Mouse (Mus musculus) frontal cortex, adult 2 months (tissue): ENCODE data around the gene Olfr1394. TPM values are rescaled to one million over a fixed set of nuclear protein-coding genes. Genes with fewer than 3 reads are reported as not detected.
A peak's percentile ranks its signal among the peaks of the same experiment; 100 is the strongest.
"Not testable (repeated sequence)": the region's sequence is repeated elsewhere in the genome, so short reads cannot be mapped to it uniquely, and the experiment has no call there.

Experiments
- DNase-seq, 2 experiments: peaks; one replicate each; pipeline ENCODE4 v3.0.0; 2022; ENCODE audit warnings: low spot score in 1 of 2; ENCODE audit errors: extremely low spot score in 1 of 2
- polyA plus RNA-seq: library from polyadenylated mRNA; depleted of rRNA; stranded (reverse); fragments of >200 nt; gene quantifications from 2 replicates; pipeline ENCODE4 v1.2.3, GENCODE M21; 2012; rRNA removed

The Olfr1394 gene
- not detected in 2 replicates for polyA plus RNA-seq

GRCm38 (mm10) chr11:49154077-49154476 is at the start of gene Olfr1394:
TSS of gene Olfr1394 (plus strand) at chr11:49154377.
- no peak for DNase-seq

- DNase-seq: no peak
Measured at GRCm38 (mm10) chr11:49105752-49106151, 48.4 kb upstream of the Olfr1394 start.

- no peak for DNase-seq
Measured at GRCm38 (mm10) chr11:49107650-49108537, 46.3 kb upstream of the Olfr1394 start.

GRCm38 (mm10) chr11:49108833-49109232 is 45.3 kb upstream of the Olfr1394 start:
- DNase-seq: peak in 1 of 2 experiments; percentile 59

- DNase-seq: peak in 1 of 2 experiments; percentile 40
Measured at GRCm38 (mm10) chr11:49111000-49111399, 43.2 kb upstream of the Olfr1394 start.

- peak in 1 of 2 experiments; percentile 24 for DNase-seq
Measured at GRCm38 (mm10) chr11:49112624-49113219, 41.5 kb upstream of the Olfr1394 start.

GRCm38 (mm10) chr11:49114158-49114557 is 40.0 kb upstream of the Olfr1394 start:
- DNase-seq: no peak

- no peak for DNase-seq
Measured at GRCm38 (mm10) chr11:49114774-49115173, 39.4 kb upstream of the Olfr1394 start, which contains the start of gene Olfr1396. TSS of gene Olfr1396 (minus strand) at chr11:49114874.

- DNase-seq: no peak
Measured at GRCm38 (mm10) chr11:49119635-49120034, 34.5 kb upstream of the Olfr1394 start.

GRCm38 (mm10) chr11:49124169-49124568 is 30.0 kb upstream of the Olfr1394 start:
- no peak for DNase-seq

- no peak for DNase-seq
Measured at GRCm38 (mm10) chr11:49141974-49142373, 12.2 kb upstream of the Olfr1394 start, which contains the start of gene Olfr1395. TSS of gene Olfr1395 (plus strand) at chr11:49142274.

GRCm38 (mm10) chr11:49156821-49157814 is 2.9 kb downstream of the Olfr1394 start:
- DNase-seq: no peak

GRCm38 (mm10) chr11:49168839-49169611 is 14.8 kb downstream of the Olfr1394 start:
- DNase-seq: peak in 1 of 2 experiments; percentile 8

GRCm38 (mm10) chr11:49170576-49170975 is 16.4 kb downstream of the Olfr1394 start:
- DNase-seq: no peak

GRCm38 (mm10) chr11:49175345-49175744 is 21.2 kb downstream of the Olfr1394 start:
- no peak for DNase-seq

GRCm38 (mm10) chr11:49176047-49176779 is 22.0 kb downstream of the Olfr1394 start:
- not testable (repeated sequence) for DNase-seq

- DNase-seq: no peak
Measured at GRCm38 (mm10) chr11:49183172-49183571, 29.0 kb downstream of the Olfr1394 start.

GRCm38 (mm10) chr11:49186452-49186851 is 32.3 kb downstream of the Olfr1394 start:
- no peak for DNase-seq

GRCm38 (mm10) chr11:49186955-49187488 is 32.8 kb downstream of the Olfr1394 start, which contains the start of gene Btnl9:
TSS of gene Btnl9 (minus strand) at chr11:49187159.
- DNase-seq: no peak
